Mouse (Mus musculus) colon, adult 2 months (tissue): ENCODE data around the gene Abca9. TPM values are rescaled to one million over a fixed set of nuclear protein-coding genes. Genes with fewer than 3 reads are reported as not detected.

ENCODE experiments used
- polyA plus RNA-seq: library from polyadenylated mRNA; depleted of rRNA; stranded (reverse); fragments of >200 nt; gene quantifications from 2 replicates; pipeline ENCODE4 v1.2.3, GENCODE M21; 2012; rRNA removed

Abca9 gene
- 0.40 and 0.52 TPM in 2 replicates for polyA plus RNA-seq

DNA sequence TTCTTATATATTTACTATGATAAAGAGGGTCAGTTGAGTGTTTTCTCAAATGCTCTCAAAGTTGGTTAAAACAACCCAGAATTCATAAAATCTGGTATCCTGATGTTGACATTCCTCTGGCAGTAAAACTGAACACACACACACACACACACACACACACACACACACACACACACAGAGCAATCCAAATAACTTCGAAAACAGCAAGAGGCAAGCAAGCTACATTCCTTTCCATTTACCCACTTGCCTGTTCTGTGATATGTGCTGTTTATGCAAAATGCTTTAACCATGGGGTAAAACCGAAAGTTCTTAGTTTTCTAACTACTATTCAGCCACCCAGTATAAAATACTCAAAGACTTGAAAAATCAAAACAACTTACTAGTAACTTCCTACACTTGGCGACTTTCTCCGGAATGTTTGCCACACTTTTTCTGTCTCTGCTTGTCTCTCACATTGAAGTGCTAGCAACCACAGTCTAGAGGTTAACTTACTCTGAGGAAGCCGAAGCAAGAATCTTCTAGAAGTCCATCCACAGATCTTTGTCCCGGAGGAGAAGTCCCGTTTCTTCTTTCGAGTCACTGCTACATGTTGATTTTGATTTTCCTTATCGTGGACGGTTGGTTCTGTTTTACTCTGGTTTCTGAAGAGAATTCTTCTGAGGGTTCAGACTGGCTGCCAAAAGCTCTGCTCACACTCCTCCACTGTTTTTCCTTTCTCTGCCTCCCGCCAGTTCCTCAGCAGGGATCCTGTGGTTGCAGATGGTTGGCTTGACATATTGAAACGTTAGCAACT, at the start of gene Abca9:
TSS of gene Abca9 (minus strand) at position 738 of the 793 bp plus-strand sequence.

DNA sequence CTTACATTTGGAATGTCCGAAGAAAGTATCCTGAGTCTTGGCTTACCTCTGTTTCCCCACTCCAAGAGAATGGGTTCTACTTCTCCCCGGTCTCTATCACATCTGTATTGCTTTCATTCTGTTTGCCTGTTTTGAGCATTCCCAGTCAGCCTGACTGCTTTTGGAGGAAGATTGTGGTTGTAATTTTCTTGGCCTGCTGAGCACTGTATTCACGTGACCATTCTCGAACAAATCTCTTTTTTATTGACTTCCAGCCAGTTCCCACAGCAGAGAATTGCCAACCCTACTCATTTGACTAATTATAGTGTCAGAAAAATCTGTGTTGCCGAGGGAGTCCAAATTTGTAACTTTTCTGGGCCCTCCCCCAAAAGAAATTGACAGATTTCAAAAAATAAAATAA, 72.1 kb downstream of the Abca9 start, which contains the start of gene Abca8a:
TSS of gene Abca8a (minus strand) at position 121 of the 400 bp plus-strand sequence.

Other genes starting within 250 kb of the Abca9 start
- 0.41 and 0.43 TPM in 2 replicates for gene Abca8b, start 172.4 kb downstream of the Abca9 start, polyA plus RNA-seq
- gene Abca8a, start 72.2 kb downstream of the Abca9 start, polyA plus RNA-seq, result 3.9 and 4.1 TPM in 2 replicates
- gene Abca6, start 83.6 kb upstream of the Abca9 start, polyA plus RNA-seq, result 0.02 and 0.07 TPM in 2 replicates
- 0.19 and 0.47 TPM in 2 replicates for gene Abca5, start 169.5 kb upstream of the Abca9 start, polyA plus RNA-seq
- gene Map2k6, start 230.9 kb upstream of the Abca9 start, polyA plus RNA-seq, result 3.0 and 4.5 TPM in 2 replicates